Mouse (Mus musculus): Measurements from ENCODE around the gene Junb. TPM values are rescaled to one million over a fixed set of nuclear protein-coding genes. Genes with fewer than 3 reads are reported as not detected.

Gene Junb
- total RNA-seq, 2 experiments from 2014 or later, result 13.8 to 17.2 TPM

- intact Hi-C loops (cut with DNase I), result loop anchor here (1.0 to 5.0 kb wide), 3 partner anchors 15 to 457 kb away; partner anchors contain the start of genes 4921524J17Rik, Hook2 and Ier2
- DNase-seq (ENCODE audit: low spot score), result no peak
Measured at GRCm38 (mm10) chr8:84975434-84975833, 3.1 kb downstream of the Junb start.

GRCm38 (mm10) chr8:84974543-84975142 is 3.9 kb downstream of the Junb start:
- DNase-seq (ENCODE audit: low spot score), result no peak
- intact Hi-C loops (cut with DNase I), result loop anchor here (1.0 to 5.0 kb wide), 3 partner anchors 16 to 458 kb away; partner anchors contain the start of genes 4921524J17Rik, Hook2 and Ier2

GRCm38 (mm10) chr8:84973803-84974542 is 4.5 kb downstream of the Junb start:
- intact Hi-C loops (cut with DNase I), result no loop called here
- no peak for DNase-seq (ENCODE audit: low spot score)

- DNase-seq (ENCODE audit: low spot score), result no peak
- intact Hi-C loops (cut with DNase I), result no loop called here
Measured at GRCm38 (mm10) chr8:84973079-84973478, 5.4 kb downstream of the Junb start.

- intact Hi-C loops (cut with DNase I), result no loop called here
- DNase-seq (ENCODE audit: low spot score), result no peak
Measured at GRCm38 (mm10) chr8:84970913-84971312, 7.6 kb downstream of the Junb start.

- DNase-seq (ENCODE audit: low spot score), result no peak
- intact Hi-C loops (cut with DNase I), result no loop called here
Measured at GRCm38 (mm10) chr8:84970135-84970790, 8.3 kb downstream of the Junb start.

- intact Hi-C loops (cut with DNase I), result no loop called here
- peak; percentile 39 for DNase-seq (ENCODE audit: low spot score)
Measured at GRCm38 (mm10) chr8:84969241-84970134, 9.0 kb downstream of the Junb start, which contains the start of the genes Gm49661, Prdx2 and Rnaseh2a. TSS of gene Gm49661 (minus strand) at chr8:84969433. TSS of gene Prdx2 (plus strand) at chr8:84969587. TSS of gene Rnaseh2a (minus strand) at chr8:84969767.

GRCm38 (mm10) chr8:84968650-84969049 is 9.9 kb downstream of the Junb start:
- intact Hi-C loops (cut with DNase I), result no loop called here
- no peak for DNase-seq (ENCODE audit: low spot score)

GRCm38 (mm10) chr8:84967532-84968304 is 10.8 kb downstream of the Junb start:
- DNase-seq (ENCODE audit: low spot score), result no peak
- intact Hi-C loops (cut with DNase I), result no loop called here

GRCm38 (mm10) chr8:84966603-84967002 is 11.9 kb downstream of the Junb start:
- no peak for DNase-seq (ENCODE audit: low spot score)
- intact Hi-C loops (cut with DNase I), result no loop called here

- DNase-seq (ENCODE audit: low spot score), result peak; percentile 90
- intact Hi-C loops (cut with DNase I), result no loop called here
Measured at GRCm38 (mm10) chr8:84965731-84966291, 12.7 kb downstream of the Junb start.

GRCm38 (mm10) chr8:84963952-84964351 is 14.6 kb downstream of the Junb start:
- DNase-seq (ENCODE audit: low spot score), result no peak
- intact Hi-C loops (cut with DNase I), result loop anchor here (5.0 kb wide), 1 partner anchor 33 kb away; no protein-coding TSS in a partner anchor

GRCm38 (mm10) chr8:84959811-84960210 is 18.7 kb downstream of the Junb start:
- intact Hi-C loops (cut with DNase I), result loop anchor here (5.0 kb wide), 1 partner anchor 37 kb away; no protein-coding TSS in a partner anchor
- DNase-seq (ENCODE audit: low spot score), result no peak

- no peak for DNase-seq (ENCODE audit: low spot score)
- intact Hi-C loops (cut with DNase I), result no loop called here
Measured at GRCm38 (mm10) chr8:84956768-84957167, 21.8 kb downstream of the Junb start.

GRCm38 (mm10) chr8:84952612-84953255 is 25.8 kb downstream of the Junb start:
- no peak for DNase-seq (ENCODE audit: low spot score)
- intact Hi-C loops (cut with DNase I), result no loop called here

- DNase-seq (ENCODE audit: low spot score), result no peak
- intact Hi-C loops (cut with DNase I), result no loop called here
Measured at GRCm38 (mm10) chr8:84949753-84950152, 28.8 kb downstream of the Junb start.

GRCm38 (mm10) chr8:84947241-84947545 is 31.3 kb downstream of the Junb start:
- no peak for DNase-seq (ENCODE audit: low spot score)
- intact Hi-C loops (cut with DNase I), result no loop called here

- intact Hi-C loops (cut with DNase I), result no loop called here
- no peak for DNase-seq (ENCODE audit: low spot score)
Measured at GRCm38 (mm10) chr8:84946528-84947240, 31.8 kb downstream of the Junb start, which contains the start of gene Rtbdn. TSS of gene Rtbdn (plus strand) at chr8:84946991.
